Comparison of ENCODE assay signal across 9 mouse cellular contexts in the genomic region with DNA sequence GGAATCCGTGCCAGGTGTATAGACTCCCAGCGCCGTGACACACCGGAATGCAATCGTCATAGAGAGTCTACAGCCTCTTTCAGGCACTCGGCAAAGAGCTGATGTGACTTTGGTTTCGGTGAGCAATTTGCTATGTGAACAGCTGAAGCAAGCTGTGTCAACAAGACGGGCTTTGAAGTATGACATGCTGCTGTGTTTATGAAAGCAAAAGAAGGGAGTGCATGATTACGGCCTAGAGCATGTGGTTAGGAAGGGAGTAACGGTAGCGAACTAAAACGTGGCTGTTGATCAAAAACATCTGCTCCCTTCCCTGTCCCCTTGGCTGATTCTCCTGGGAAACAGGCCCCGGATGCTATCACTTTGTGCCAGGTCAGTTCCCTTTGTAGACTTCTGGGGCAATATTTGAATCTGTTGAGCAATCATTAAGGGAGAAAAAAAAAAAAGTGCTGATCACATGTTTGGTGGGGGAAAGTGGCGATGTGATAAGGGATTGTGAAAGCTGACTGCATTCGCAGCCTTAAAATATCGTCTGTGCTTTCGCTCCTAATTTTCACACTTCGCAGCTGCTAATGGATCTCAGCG.
DNase-seq lines count a peak whose midpoint lies in the region; ATAC-seq lines count a peak whose summit lies in the region.
"Had no signal": no experiment of that assay in that cellular context is flagged by ENCODE, and none has a peak within 500 bp of the region (broad histone marks: within the 10 kb centered on the region; RNA-seq: fewer than 3 reads in every experiment).

No protein-coding gene starts in this region.

- no peaks in the 10 kb centered on the region for H3K27me3 ChIP-seq in hindbrain, embryonic 16.5 days (replicated peaks; ENCODE audit: control insufficient read depth, insufficient read depth, low read length)

- peak overlapping the region; percentile 1; the same call in 1 of the 2 replicates for H3K9ac ChIP-seq in hindbrain, embryonic 16.5 days (ENCODE audit: low read depth, low read length)

- H3K36me3 ChIP-seq in hindbrain, embryonic 16.5 days (ENCODE audit: control insufficient read depth, insufficient read depth, low read length) = no peaks in the 10 kb centered on the region

- no peaks in the 10 kb centered on the region for H3K9me3 ChIP-seq in hindbrain, embryonic 16.5 days (ENCODE audit: control insufficient read depth, low read length)

- no peak overlapping the region for H3K27ac ChIP-seq in hindbrain, embryonic 16.5 days (ENCODE audit: low read depth, low read length)

- H3K4me2 ChIP-seq in hindbrain, embryonic 16.5 days (ENCODE audit: low read length) = peak overlapping the region; percentile 45

- H3K4me1 ChIP-seq in hindbrain, embryonic 16.5 days (ENCODE audit: control insufficient read depth, insufficient read depth, low read depth, low read length) = no peaks in the 10 kb centered on the region; the same call in 1 of the 2 replicates

- no peak overlapping the region for H3K4me3 ChIP-seq in hindbrain, embryonic 16.5 days (ENCODE audit: low read length)
- H3K4me3 ChIP-seq: erythroblast, embryonic 14.5 days had no signal

- 40% methylated on average over 19 of the region's 19 CpGs for WGBS in hindbrain, embryonic 16.5 days

- peak; percentile 3 for DNase-seq in adrenal gland, adult 8-10 months
- no peak for DNase-seq in adrenal gland, postnatal 4 days (ENCODE audit: low spot score in 2 of 2)
- DNase-seq in gastrocnemius, postnatal 10 days = peak; percentile 3
- peak; percentile 5 to 12 for DNase-seq in layer of hippocampus, postnatal 25 days (ENCODE audit: extremely low spot score in 1 of 2, low spot score in 1 of 2)
- peak; percentile 83 for DNase-seq in lung, postnatal 10 days
- DNase-seq in right cerebral cortex, adult 18-20 months = peak; percentile 8

- peak; percentile 72; the same call in 1 of the 2 replicates for ATAC-seq in hindbrain, embryonic 16.5 days
- ATAC-seq in CD4-positive, CD25-positive, alpha-beta regulatory T cell, adult 4 months = no peak

Comparison
In these comparisons a context has a peak if more than half of its experiments do, and no peak if none do; other contexts are left out.
1. DNase-seq: peak in adrenal gland, adult 8-10 months (single experiment), gastrocnemius, postnatal 10 days (single experiment), layer of hippocampus, postnatal 25 days (2 of 2), lung, postnatal 10 days (single experiment) and right cerebral cortex, adult 18-20 months (single experiment); none in adrenal gland, postnatal 4 days (0 of 2).